Mouse (Mus musculus) frontal cortex, postnatal 14 days (tissue): ENCODE results near the gene Ppp2r5c.
A peak's percentile ranks its signal among the peaks of the same experiment; 100 is the strongest.

Source experiments
- DNase-seq, 2 experiments: peaks; one replicate each; pipeline ENCODE4 v3.0.0; 2022; ENCODE audit warnings: low spot score in 2 of 2

Gene Ppp2r5c

GRCm38 (mm10) chr12:110556861-110557628, 110.1 kb downstream of the Ppp2r5c start:
- DNase-seq = no peak

GRCm38 (mm10) chr12:110558175-110558574, 111.3 kb downstream of the Ppp2r5c start:
- DNase-seq = no peak

DNA sequence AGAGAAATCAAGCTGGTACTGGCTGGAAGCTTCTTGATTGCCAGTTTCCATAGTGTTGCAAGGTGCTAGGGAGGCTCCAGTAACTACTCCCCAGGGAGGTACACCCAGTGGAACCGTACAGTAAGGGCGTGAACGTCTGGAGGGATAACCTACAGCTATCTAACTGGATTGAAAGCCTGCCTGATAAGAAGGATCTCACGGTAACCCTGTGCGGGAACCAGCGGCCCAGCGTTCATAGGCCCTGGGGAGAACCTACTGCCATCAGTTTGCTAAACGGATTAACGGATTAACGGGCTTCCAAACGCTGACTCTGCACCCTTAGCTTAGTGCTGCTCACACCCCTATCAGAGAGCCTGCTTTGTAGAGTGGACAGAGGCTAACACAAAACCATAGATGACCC, 116.5 kb downstream of the Ppp2r5c start:
- DNase-seq = no peak

- no peak for DNase-seq
These were observed 117.9 kb downstream of the Ppp2r5c start for GRCm38 (mm10) chr12:110564848-110565247.

DNA sequence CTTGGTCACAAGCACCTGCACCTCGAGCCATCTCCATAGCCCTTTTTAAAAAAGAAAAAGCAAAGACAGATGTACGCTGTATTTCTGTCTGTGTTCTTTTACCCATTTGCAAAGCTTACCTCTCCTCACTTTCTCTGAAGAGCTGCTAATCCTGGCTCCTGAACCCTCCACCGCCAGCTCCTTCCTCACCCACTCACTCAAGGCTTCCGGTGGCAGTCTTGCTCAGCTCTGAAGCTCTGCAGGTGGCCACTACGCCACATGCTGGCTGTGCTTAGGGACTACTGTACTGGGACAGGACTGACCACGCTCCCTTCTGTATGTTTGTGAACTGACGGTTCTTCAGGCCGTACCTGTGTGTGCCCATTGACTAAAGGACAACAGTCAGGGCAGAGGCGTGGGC, 119.4 kb downstream of the Ppp2r5c start:
- no peak for DNase-seq

DNA sequence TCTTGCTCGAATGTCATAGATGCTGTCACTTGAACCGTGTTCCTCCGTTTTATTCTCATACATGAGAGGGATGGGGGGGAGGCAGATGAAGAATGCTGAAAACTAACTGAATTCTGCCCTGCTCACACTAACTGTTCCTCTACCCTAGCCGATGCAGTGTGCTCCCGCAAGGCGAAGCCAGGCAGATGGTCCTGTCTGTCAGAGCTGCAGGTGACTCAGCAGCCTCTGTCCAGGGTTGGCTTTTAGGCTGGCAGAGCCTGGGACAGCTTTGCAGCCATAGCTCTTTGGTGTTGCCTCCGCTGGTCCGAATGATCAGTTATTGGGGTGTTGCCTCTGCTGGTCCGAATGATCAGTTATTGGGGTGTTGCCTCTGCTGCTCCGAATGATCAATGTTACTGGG, 124.1 kb downstream of the Ppp2r5c start:
- DNase-seq = no peak

DNA sequence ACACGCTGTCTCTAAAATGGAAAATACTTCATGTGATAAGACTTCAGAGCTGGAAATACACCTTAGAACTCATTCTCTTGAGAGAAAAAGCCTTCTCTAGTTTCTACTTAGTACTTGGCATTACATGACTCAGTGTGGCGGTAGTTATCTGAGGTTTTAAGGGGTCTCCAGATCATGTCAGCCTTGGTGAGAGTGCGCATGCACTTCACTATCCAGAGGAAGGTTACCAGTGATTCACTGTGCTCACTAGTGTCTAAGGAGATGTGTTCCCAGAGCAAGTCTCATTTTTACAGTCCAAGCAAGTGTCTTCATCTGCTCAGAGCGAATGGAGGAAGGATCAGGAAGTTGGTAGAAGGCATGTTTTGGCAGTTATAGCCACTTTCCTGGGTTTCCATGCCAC, 125.4 kb downstream of the Ppp2r5c start:
- no peak for DNase-seq

DNA sequence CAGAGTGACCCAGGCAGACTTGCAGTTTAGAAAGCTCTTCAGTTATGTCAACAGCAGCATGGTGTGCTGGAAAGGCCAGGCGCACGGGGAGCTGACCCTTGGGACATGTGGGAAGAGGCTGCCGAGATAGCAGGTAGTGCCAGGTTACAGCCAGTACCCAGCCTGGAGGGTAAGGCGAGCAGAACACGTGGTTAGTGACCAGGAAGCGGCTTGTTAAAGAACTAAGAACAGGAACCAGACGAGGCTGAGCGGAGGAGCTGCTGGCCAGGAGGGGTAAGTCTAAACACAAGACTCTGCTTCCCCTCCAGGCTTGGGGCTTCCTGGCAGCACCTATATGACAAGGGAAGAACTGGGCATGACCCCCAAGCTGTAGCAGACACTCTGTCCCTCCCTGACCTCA, 126.7 kb downstream of the Ppp2r5c start:
- no peak for DNase-seq

GRCm38 (mm10) chr12:110575926-110576325, 129.0 kb downstream of the Ppp2r5c start:
- no peak for DNase-seq

DNA sequence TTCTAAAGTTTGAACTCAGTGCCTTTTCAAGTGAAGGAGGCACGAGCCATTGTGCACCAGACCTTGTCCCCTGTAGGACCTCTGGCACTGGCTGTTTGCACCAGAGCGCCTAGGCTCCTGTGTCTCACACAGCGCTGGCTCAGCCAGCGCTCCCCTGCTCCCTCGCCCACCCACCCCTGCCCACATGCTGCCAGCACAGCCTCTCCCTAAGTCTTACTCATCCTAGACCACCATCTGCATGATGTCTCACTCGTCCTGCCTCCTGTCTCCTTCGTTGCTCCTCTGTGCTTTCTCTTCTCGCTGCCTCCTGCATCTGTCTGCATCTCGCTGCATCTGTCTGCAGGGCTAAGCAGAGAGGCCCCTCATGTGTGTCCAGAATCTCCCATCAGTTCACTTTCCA, 131.4 kb downstream of the Ppp2r5c start:
- no peak for DNase-seq

DNA sequence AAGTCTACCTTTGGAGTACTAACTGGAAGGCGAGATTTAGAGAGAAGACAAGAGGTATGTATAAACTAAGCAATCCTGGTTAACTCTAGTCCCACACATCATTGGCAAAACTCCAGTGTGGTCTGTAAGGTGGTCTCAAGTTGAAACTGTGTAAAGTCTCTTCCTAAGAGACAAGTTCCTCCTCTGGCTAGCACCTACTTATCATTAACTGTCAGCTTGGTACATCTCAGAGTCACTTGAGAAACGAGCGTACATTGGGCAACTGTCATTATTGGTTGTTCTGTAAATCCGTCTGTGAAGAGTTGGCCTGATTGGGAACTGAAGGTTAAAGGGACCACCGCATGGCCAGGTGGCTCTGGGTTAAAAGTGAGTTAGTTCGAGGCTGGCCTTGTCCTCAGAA, 141.7 kb downstream of the Ppp2r5c start:
- DNase-seq = no peak

DNA sequence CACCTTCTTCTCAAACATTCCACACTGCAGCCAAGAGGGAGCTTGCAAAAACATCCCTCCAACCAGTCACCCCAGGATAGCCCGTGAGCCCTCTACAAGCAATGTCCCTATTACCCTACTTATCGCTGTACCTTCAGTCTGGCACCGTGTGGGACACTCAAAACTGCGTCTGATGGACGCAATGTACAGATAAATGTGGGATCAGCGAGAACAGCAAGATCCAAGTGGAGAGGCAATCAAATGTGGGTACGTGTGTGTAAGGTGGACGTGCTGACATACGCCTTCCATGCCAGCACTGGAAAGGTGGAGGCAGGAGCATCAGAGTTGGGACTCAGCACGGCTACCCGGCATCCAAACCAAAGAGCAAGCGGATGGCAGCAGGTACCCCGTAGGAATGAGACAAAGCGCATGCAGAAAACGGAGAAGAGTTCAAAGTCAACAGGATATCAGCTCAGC, 143.9 kb downstream of the Ppp2r5c start:
- no peak for DNase-seq

- DNase-seq = peak; percentile 99 to 100
These were observed 144.5 kb downstream of the Ppp2r5c start for GRCm38 (mm10) chr12:110591260-110591883.

- peak; percentile 48 to 72 for DNase-seq
These were observed 151.6 kb downstream of the Ppp2r5c start for GRCm38 (mm10) chr12:110598527-110598926.

GRCm38 (mm10) chr12:110599791-110600190, 152.9 kb downstream of the Ppp2r5c start:
- DNase-seq = no peak

- DNase-seq = no peak
These were observed 153.5 kb downstream of the Ppp2r5c start for GRCm38 (mm10) chr12:110600225-110600991.

GRCm38 (mm10) chr12:110601241-110602218, 154.6 kb downstream of the Ppp2r5c start, which contains the start of gene Dync1h1:
Dync1h1 (plus strand) TSS chr12:110601452.
- peak; percentile 79 to 92 for DNase-seq

DNA sequence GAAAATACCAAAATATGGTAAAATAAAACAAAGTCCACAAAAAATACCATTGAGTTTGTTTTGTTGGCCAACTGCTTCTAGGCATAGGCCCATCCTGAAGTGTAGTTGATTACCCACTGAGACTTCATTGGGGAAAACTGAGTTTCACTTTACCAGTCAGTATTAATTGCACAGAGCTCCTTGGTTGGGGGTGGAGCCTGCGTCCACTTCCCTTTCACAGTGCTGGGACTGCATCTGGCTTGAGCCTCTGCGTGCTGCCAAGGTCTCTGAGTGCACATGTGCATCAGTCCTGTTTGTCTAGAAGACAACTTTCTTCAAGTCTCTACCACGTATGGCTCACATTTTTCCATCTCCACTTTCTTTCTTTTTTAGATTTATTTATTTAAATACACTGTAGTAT, 159.2 kb downstream of the Ppp2r5c start:
- no peak for DNase-seq

GRCm38 (mm10) chr12:110606676-110607075, 159.8 kb downstream of the Ppp2r5c start:
- DNase-seq = no peak

DNA sequence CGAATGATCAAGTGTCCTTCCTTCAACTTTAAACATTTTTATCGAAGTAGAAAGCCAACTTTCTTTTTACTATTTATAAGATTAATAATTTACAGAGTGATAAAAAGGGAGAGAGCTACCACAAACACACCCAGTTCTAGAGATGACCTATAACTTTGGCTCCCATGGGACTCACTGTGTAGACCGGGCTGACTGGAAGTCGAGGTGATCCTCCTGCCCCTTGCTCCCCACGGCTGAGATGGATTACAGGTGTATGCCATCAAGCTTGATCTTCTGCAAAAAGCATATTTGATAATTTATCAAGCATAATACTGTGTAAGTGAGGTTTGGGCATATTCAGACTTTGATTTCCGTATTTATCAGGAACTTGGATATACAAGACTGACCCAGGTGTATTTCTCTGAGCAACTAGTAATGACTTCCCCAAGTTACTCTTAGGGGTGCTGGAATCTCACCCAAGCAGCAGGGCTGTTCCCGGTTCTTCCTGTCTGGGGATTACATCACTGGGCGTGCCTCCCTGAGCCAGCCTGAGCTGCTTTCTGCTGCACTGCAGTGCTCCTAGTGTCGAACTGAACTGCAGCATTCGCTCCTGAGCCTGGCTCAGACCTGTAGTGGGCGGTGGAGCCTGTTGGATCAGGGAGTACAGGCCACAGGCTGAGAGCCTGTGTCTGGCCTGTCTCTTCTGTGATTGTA, 161.7 kb downstream of the Ppp2r5c start:
- peak in 1 of 2 experiments; percentile 25 for DNase-seq

- no peak for DNase-seq
These were observed 162.2 kb downstream of the Ppp2r5c start for GRCm38 (mm10) chr12:110609153-110609497.
